Mouse (Mus musculus): ENCODE results near the gene Gipr.
"Not testable (repeated sequence)": the region's sequence is repeated elsewhere in the genome, so short reads cannot be mapped to it uniquely, and the experiment has no call there.

Gipr gene

GRCm38 (mm10) chr7:19178443-19179092 lies 12.6 kb upstream of the Gipr start:
- in situ Hi-C loops (cut with MboI, MseI), result no loop called here

GRCm38 (mm10) chr7:19178035-19178434 lies 12.1 kb upstream of the Gipr start:
- in situ Hi-C loops (cut with MboI, MseI), result no loop called here

- in situ Hi-C loops (cut with MboI, MseI), result no loop called here
These were observed 11.3 kb upstream of the Gipr start for GRCm38 (mm10) chr7:19177216-19177615.

GRCm38 (mm10) chr7:19176516-19176947 lies 10.6 kb upstream of the Gipr start:
- in situ Hi-C loops (cut with MboI, MseI), result no loop called here

- in situ Hi-C loops (cut with MboI, MseI), result no loop called here
These were observed 10.0 kb upstream of the Gipr start, which contains the start of gene Eml2 for GRCm38 (mm10) chr7:19175708-19176515. Gene Eml2, plus strand, starts transcription at chr7:19176421.

GRCm38 (mm10) chr7:19172874-19173273 lies 6.9 kb upstream of the Gipr start:
- in situ Hi-C loops (cut with MboI, MseI), result no loop called here

- in situ Hi-C loops (cut with MboI, MseI), result no loop called here
These were observed 5.9 kb upstream of the Gipr start for GRCm38 (mm10) chr7:19171831-19172230.

GRCm38 (mm10) chr7:19170142-19170541 lies 4.2 kb upstream of the Gipr start:
- in situ Hi-C loops (cut with MboI, MseI), result no loop called here

- in situ Hi-C loops (cut with MboI, MseI), result loop anchor here (10.0 kb wide), 1 partner anchor 115 kb away; the partner anchor contains the start of genes Ppm1n and Rtn2
These were observed 3.6 kb upstream of the Gipr start for GRCm38 (mm10) chr7:19169506-19169905.

- in situ Hi-C loops (cut with MboI, MseI), result loop anchor here (10.0 kb wide), 1 partner anchor 118 kb away; the partner anchor contains the start of genes Ppm1n and Rtn2
These were observed 1.1 kb upstream of the Gipr start for GRCm38 (mm10) chr7:19166990-19167389.

GRCm38 (mm10) chr7:19164978-19165377 lies 949 bp downstream of the Gipr start:
- in situ Hi-C loops (cut with MboI, MseI), result loop anchor here (10.0 kb wide), 1 partner anchor 120 kb away; the partner anchor contains the start of genes Ppm1n and Rtn2

GRCm38 (mm10) chr7:19164189-19164588 lies 1.7 kb downstream of the Gipr start:
- in situ Hi-C loops (cut with MboI, MseI), result loop anchor here (10.0 kb wide), 1 partner anchor 121 kb away; the partner anchor contains the start of genes Ppm1n and Rtn2

- in situ Hi-C loops (cut with MboI, MseI), result loop anchor here (10.0 kb wide), 1 partner anchor 121 kb away; the partner anchor contains the start of genes Ppm1n and Rtn2
These were observed 2.2 kb downstream of the Gipr start for GRCm38 (mm10) chr7:19163752-19164151.

- in situ Hi-C loops (cut with MboI, MseI), result loop anchor here (10.0 kb wide), 1 partner anchor 122 kb away; the partner anchor contains the start of genes Ppm1n and Rtn2
These were observed 3.0 kb downstream of the Gipr start for GRCm38 (mm10) chr7:19162928-19163327.

GRCm38 (mm10) chr7:19160115-19160514 lies 5.8 kb downstream of the Gipr start:
- in situ Hi-C loops (cut with MboI, MseI), result loop anchor here (10.0 kb wide), 1 partner anchor 125 kb away; the partner anchor contains the start of genes Ppm1n and Rtn2

- in situ Hi-C loops (cut with MboI, MseI), result no loop called here
These were observed 6.5 kb downstream of the Gipr start for GRCm38 (mm10) chr7:19159411-19159810.

- in situ Hi-C loops (cut with MboI, MseI), result no loop called here
These were observed 7.3 kb downstream of the Gipr start for GRCm38 (mm10) chr7:19158601-19159000.

GRCm38 (mm10) chr7:19157160-19157800 lies 8.6 kb downstream of the Gipr start:
- in situ Hi-C loops (cut with MboI, MseI), result no loop called here

- in situ Hi-C loops (cut with MboI, MseI), result no loop called here
These were observed 10.0 kb downstream of the Gipr start for GRCm38 (mm10) chr7:19155825-19156475.

- in situ Hi-C loops (cut with MboI, MseI), result no loop called here
These were observed 11.1 kb downstream of the Gipr start for GRCm38 (mm10) chr7:19154796-19155195.

GRCm38 (mm10) chr7:19151121-19151520 lies 14.8 kb downstream of the Gipr start:
- in situ Hi-C loops (cut with MboI, MseI), result not testable (repeated sequence)
